Mouse (Mus musculus) myocyte (in vitro differentiated cells): ENCODE data around the gene Fbxl18. TPM values are rescaled to one million over a fixed set of nuclear protein-coding genes. Genes with fewer than 3 reads are reported as not detected.
A peak's percentile ranks its signal among the peaks of the same experiment; 100 is the strongest.

ENCODE experiments used
- H3K27me3 ChIP-seq: one replicate; pipeline ENCODE4 v1.6.1; 2011; ENCODE audit not compliant: control insufficient read depth, insufficient read depth, insufficient read length
- H3K36me3 ChIP-seq: one replicate; pipeline ENCODE4 v1.6.1; 2011; ENCODE audit not compliant: control insufficient read depth, insufficient read depth
- H3K4me2 ChIP-seq: one replicate; pipeline ENCODE4 v1.6.1; 2011; ENCODE audit warnings: low read depth, control low read depth
- H3K4me3 ChIP-seq: one replicate; pipeline ENCODE4 v1.5.1; 2011; ENCODE audit warnings: mild to moderate bottlenecking, control low read depth, moderate library complexity
- H3K79me2 ChIP-seq: one replicate; pipeline ENCODE4 v1.6.1; 2011; ENCODE audit not compliant: control insufficient read depth, insufficient read depth
- H3ac ChIP-seq: one replicate; pipeline ENCODE4 v1.6.1; 2011; ENCODE audit not compliant: control insufficient read depth, insufficient read length
- CEBPB ChIP-seq: IDR thresholded peaks from 2 replicates; pipeline ENCODE4 v1.6.1; 2011; ENCODE audit warnings: mild to moderate bottlenecking, moderate library complexity; ENCODE audit not compliant: poor library complexity, insufficient read depth, severe bottlenecking
- E2F4 ChIP-seq: IDR thresholded peaks from one replicate; pipeline ENCODE4 v1.6.1; 2011; ENCODE audit warnings: mild to moderate bottlenecking, control low read depth, moderate library complexity; ENCODE audit not compliant: insufficient read depth
- MAX ChIP-seq: IDR thresholded peaks from one replicate; pipeline ENCODE4 v1.6.1; 2011; ENCODE audit warnings: low read depth, mild to moderate bottlenecking, control low read depth
- MYOD1 ChIP-seq, 3 experiments: IDR thresholded peaks; one replicate each; pipeline ENCODE4 v1.6.1; 2011; ENCODE audit warnings: control low read depth in 2 of 3, low read depth in 2 of 3, mild to moderate bottlenecking in 2 of 3, moderate library complexity in 1 of 3; ENCODE audit not compliant: insufficient read length in 2 of 3, control insufficient read depth in 1 of 3
- MYOG ChIP-seq, 3 experiments: IDR thresholded peaks; one replicate each; pipeline ENCODE4 v1.6.1; 2011; ENCODE audit warnings: control low read depth in 2 of 3, low read depth in 2 of 3, mild to moderate bottlenecking in 2 of 3; ENCODE audit not compliant: insufficient read length in 2 of 3, control insufficient read depth in 1 of 3, insufficient read depth in 1 of 3
- POLR2A ChIP-seq: IDR thresholded peaks from one replicate; pipeline ENCODE4 v1.6.1; 2011; ENCODE audit warnings: low read depth, mild to moderate bottlenecking, control low read depth, moderate library complexity; ENCODE audit not compliant: insufficient read length
- POLR2AphosphoS2 ChIP-seq: IDR thresholded peaks from one replicate; pipeline ENCODE4 v1.6.1; 2011; ENCODE audit warnings: low read depth, control low read depth; ENCODE audit not compliant: insufficient read length
- REST ChIP-seq: IDR thresholded peaks from one replicate; pipeline ENCODE4 v1.6.1; 2011; ENCODE audit warnings: mild to moderate bottlenecking, control low read depth, moderate library complexity; ENCODE audit not compliant: insufficient read depth, insufficient read length
- SRF ChIP-seq: IDR thresholded peaks from one replicate; pipeline ENCODE4 v1.6.1; 2011; ENCODE audit warnings: low read depth; ENCODE audit not compliant: control insufficient read depth, insufficient read length
- TCF12 ChIP-seq: IDR thresholded peaks from one replicate; pipeline ENCODE4 v1.6.1; 2011; ENCODE audit warnings: mild to moderate bottlenecking, control low read depth; ENCODE audit not compliant: poor library complexity, insufficient read depth, severe bottlenecking
- TCF3 ChIP-seq: IDR thresholded peaks from one replicate; pipeline ENCODE4 v1.6.1; 2011; ENCODE audit warnings: low read depth, control low read depth; ENCODE audit not compliant: insufficient read length
- USF1 ChIP-seq: IDR thresholded peaks from one replicate; pipeline ENCODE4 v1.6.1; 2011; ENCODE audit warnings: low read depth, mild to moderate bottlenecking, control low read depth, moderate library complexity
- polyA plus RNA-seq: library from polyadenylated mRNA; unstranded; fragments of >200 nt; fragmentation: generic; extraction: Trizol; gene quantifications from one replicate; pipeline ENCODE4 v1.2.1, GENCODE M21; 2012; ENCODE audit warnings: missing spikeins

Fbxl18 gene
- polyA plus RNA-seq, 1 experiment, result 7.6 TPM

DNA sequence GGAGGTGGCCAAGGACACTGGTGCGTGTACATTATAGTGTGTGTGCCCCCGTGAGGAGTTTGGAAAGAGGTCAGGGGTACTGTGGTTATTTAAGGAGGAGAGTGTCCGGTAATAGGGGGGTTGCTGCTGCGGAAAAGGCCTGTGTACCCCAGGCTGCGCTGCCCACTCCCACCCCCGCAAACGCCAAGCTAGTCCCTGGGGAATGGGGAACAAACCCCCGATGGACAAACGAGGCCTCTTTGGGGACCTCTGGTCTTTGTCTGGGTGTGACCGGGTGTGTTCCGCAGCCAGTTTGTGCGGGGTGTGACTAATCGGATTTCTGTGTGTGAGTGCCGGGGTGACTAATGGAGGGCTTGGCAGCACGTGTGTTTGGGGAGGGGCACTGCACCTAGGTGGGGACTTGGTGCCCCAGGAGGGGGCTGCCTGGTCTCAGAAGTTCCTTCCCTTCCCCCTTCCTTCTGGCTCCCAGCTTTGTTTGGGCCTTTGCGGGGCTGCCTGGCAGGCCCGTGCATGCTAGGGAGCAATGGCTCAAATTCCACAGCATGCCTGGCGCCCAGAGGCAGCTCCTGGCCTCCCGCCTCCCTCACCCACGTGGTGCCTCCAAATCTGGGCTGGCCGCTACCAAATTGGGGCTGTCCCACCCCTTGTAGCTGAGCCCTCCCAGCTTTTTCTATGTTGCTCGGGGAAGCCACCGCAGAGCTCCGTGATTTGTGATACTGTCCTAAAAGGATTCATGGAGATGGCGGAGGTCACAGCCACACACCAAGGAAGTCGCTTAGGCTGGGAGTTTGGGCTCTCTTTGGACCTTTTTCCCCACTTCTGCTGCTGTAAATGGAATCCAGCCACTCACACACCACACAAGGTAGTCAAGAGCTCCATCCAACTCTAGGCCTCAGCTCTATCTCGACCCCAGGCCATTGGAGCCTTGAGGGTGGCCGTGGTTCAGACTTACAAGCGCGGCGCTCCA, 71.8 kb downstream of the Fbxl18 start:
- H3K36me3 ChIP-seq, result no peaks in the 10 kb centered on the region
- peak overlapping the region; percentile 1 for H3ac ChIP-seq
- peak overlapping the region; percentile 99 for H3K4me3 ChIP-seq
- H3K27me3 ChIP-seq, result no peaks in the 10 kb centered on the region
- peaks cover 23% of the 10 kb centered on the region for H3K79me2 ChIP-seq
- H3K4me2 ChIP-seq, result peak overlapping the region; percentile 98
- TF ChIP-seq MAX (peak; percentile 50), SRF (peak; percentile 95), MYOD1 (IDR thresholded peaks at IDR 0.05; ENCODE audit: control insufficient read depth in 1 of 3, insufficient read length in 2 of 3, low read depth in 2 of 3) (peak in 1 of 3 experiments; percentile 6), TCF3 (no peak), MYOG (IDR thresholded peaks at IDR 0.05; ENCODE audit: control insufficient read depth in 1 of 3, insufficient read depth in 1 of 3, insufficient read length in 2 of 3, low read depth in 2 of 3) (peak in 1 of 3 experiments; percentile 42), POLR2AphosphoS2 (peak; percentile 77), TCF12 (no peak), POLR2A (peak; percentile 87), USF1 (peak; percentile 77), REST (no peak)

DNA sequence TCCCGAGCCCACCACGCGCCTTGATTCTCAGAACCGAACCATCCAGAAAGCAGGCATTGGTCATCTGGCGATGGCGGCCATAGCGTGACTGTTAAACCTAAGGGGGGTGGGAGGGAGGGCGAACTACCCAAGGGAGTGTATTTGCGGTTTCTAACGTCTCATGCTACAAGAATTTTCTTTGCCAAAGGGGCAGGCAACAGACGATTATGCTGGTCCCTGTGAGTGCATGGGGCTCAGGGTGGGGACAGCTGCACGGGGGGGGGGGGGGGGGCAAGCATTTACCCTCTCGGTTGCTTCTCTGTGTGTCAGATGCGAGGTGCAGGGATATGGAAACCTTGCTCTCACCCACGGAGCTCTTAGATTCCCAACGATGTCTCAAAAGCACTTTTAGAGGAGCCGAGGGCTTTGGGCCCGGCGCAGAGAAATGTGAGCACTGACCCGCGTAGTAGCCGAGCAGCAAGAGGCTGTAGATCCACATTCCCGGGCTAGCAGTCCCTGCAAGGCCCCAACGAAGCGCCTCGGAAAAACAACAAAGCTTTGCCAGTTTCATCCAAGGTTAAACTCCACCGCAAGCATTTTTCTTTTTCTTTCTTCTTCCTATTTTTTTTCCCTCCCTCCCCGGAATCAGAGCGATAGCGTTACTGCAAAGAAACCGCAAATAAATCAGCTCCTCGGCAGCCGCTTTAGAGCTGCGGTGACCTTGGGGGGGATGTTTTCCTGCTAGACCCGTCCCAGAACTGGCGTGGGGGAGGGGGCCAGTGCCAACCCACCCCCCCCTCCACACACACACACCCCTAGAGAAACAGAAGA, 72.7 kb downstream of the Fbxl18 start:
- TF ChIP-seq MYOD1 (IDR thresholded peaks at IDR 0.05; ENCODE audit: control insufficient read depth in 1 of 3, insufficient read length in 2 of 3, low read depth in 2 of 3), result peak in 2 of 3 experiments; percentile 65 to 77
- no peak for TF ChIP-seq POLR2AphosphoS2
- TF ChIP-seq TCF12, result peak; percentile 11
- TF ChIP-seq TCF3, result no peak
- TF ChIP-seq CEBPB, result no peak
- TF ChIP-seq MYOG (IDR thresholded peaks at IDR 0.05; ENCODE audit: control insufficient read depth in 1 of 3, insufficient read depth in 1 of 3, insufficient read length in 2 of 3, low read depth in 2 of 3), result peak in 1 of 3 experiments; percentile 63
- TF ChIP-seq E2F4, result no peak
- no peak for TF ChIP-seq MAX
- Histone ChIP-seq H3K36me3 (no peaks in the 10 kb centered on the region), H3K4me2 (peak overlapping the region; percentile 98), H3ac (peak overlapping the region; percentile 1), H3K79me2 (peaks cover 23% of the 10 kb centered on the region), H3K4me3 (peak overlapping the region; percentile 99), H3K27me3 (no peaks in the 10 kb centered on the region)

DNA sequence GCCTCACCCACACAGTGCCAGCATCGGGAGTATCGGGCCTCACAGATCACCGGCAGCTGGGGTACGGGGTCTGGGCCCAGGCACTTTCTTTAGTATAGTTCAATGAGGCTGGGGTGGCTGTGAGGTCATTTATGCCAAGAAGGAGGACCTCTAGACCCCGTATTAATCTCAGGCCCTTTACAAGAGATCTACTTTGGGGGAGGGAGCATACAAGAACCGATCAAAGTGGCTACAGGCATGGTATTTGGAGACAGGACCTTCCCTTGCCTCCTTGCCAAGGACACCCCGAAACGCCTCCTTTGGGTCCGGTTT, 73.3 kb downstream of the Fbxl18 start:
- Histone ChIP-seq H3ac (peak overlapping the region; percentile 1), H3K27me3 (no peaks in the 10 kb centered on the region), H3K79me2 (peaks cover 24% of the 10 kb centered on the region), H3K36me3 (no peaks in the 10 kb centered on the region), H3K4me2 (peak overlapping the region; percentile 98), H3K4me3 (peak overlapping the region; percentile 99)
- TF ChIP-seq REST (no peak), E2F4 (no peak), MYOG (IDR thresholded peaks at IDR 0.05; ENCODE audit: control insufficient read depth in 1 of 3, insufficient read depth in 1 of 3, insufficient read length in 2 of 3, low read depth in 2 of 3) (no peak), TCF3 (no peak), POLR2AphosphoS2 (no peak), MYOD1 (IDR thresholded peaks at IDR 0.05; ENCODE audit: control insufficient read depth in 1 of 3, insufficient read length in 2 of 3, low read depth in 2 of 3) (no peak), SRF (no peak), POLR2A (no peak), CEBPB (no peak), TCF12 (no peak), MAX (no peak), USF1 (no peak)

DNA sequence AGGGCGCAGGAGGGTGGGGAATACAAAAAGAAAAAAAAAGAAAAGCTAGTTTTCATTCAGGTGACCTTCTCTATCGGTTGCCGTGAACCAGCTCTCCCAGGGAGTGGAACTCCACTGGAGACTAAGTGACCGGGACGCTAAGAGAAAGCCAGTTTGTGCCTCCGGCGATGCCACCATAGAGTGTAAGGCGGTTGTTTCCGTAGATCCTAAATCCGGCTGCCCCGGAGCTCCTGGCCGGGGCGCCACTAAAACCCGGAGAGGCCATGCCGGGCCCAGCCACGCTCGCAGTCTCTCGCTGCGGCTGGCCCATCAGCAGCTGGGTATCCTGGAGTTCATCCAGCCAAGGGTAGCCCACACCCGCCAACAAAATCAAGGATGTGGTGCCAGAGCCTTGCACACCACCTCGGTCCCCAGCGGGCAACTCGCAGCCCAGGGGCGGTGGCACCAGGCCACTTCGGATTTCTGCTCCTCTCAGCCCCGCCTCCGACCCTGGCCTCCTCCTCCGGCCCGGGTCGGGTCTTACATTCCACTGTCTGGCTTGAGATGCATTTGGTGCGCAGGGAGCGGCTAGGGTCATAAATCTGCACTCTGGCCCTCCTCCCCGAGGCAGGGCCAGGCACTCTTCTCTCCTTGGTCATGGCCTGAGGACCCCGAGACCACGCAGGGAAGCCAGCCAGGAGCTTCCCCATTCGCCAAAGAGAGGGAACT, 73.8 kb downstream of the Fbxl18 start:
- H3K27me3 ChIP-seq, result no peaks in the 10 kb centered on the region
- peak overlapping the region; percentile 98 for H3K4me2 ChIP-seq
- H3ac ChIP-seq, result peak overlapping the region; percentile 96
- peak overlapping the region; percentile 99 for H3K4me3 ChIP-seq
- H3K79me2 ChIP-seq, result peaks cover 29% of the 10 kb centered on the region
- TF ChIP-seq POLR2AphosphoS2 (peak; percentile 94), MAX (no peak), MYOD1 (IDR thresholded peaks at IDR 0.05; ENCODE audit: control insufficient read depth in 1 of 3, insufficient read length in 2 of 3, low read depth in 2 of 3) (peak in 2 of 3 experiments; percentile 63 to 78), REST (no peak), SRF (peak; percentile 17), CEBPB (no peak), POLR2A (peak; percentile 93), E2F4 (no peak), TCF3 (no peak), MYOG (IDR thresholded peaks at IDR 0.05; ENCODE audit: control insufficient read depth in 1 of 3, insufficient read depth in 1 of 3, insufficient read length in 2 of 3, low read depth in 2 of 3) (peak in 2 of 3 experiments; percentile 77 to 87), USF1 (no peak), TCF12 (peak; percentile 31)
- no peaks in the 10 kb centered on the region for H3K36me3 ChIP-seq
